Mouse (Mus musculus): ENCODE data around the gene Rpl22.
A peak's percentile ranks its signal among the peaks of the same experiment; 100 is the strongest.

Rpl22 gene

GRCm38 (mm10) chr4:152338419-152339292, 13.1 kb downstream of the Rpl22 start, which contains the start of gene Chd5:
TSS of gene Chd5 (plus strand) at chr4:152338651.
- DNase-seq (ENCODE audit: low spot score), result no peak

GRCm38 (mm10) chr4:152339293-152339790, 13.8 kb downstream of the Rpl22 start:
- no peak for DNase-seq (ENCODE audit: low spot score)

DNA sequence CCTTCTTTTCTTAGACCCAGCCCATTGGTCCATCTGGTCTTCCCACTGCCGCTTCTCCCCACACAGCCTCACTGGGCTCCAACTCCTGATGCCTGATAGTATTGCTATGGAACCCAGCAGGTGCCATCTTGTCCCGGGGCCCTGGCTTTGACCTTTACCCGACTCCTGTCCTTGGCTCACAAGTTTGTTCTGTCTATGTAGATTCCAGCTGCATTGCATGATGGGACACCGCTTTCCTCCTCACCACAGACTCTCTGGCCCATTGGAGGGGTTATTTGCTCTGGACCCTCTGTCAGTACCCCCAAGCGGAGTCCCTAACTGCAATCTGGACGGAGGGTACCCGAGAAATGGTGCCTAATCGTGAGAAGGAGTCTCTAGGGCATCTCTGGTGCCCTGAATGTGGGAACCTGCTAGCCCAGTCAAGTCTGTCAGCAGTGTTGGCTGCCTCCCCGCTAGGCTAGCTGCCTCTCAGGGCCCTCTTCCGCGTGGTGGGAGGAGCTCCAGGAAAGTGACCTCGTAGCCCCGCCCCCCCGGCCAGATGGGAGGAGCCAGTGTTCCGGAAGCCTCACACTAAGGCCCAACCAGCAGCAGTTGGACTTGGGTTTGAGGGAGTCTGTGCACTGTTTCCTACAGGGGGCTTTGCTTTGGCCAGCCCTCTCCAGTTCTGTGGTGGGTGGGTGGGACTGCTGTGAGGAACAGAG, 15.2 kb downstream of the Rpl22 start:
- DNase-seq (ENCODE audit: low spot score), result no peak

GRCm38 (mm10) chr4:152343296-152343695, 17.8 kb downstream of the Rpl22 start:
- DNase-seq (ENCODE audit: low spot score), result no peak

GRCm38 (mm10) chr4:152344651-152345050, 19.1 kb downstream of the Rpl22 start:
- no peak for DNase-seq (ENCODE audit: low spot score)

DNA sequence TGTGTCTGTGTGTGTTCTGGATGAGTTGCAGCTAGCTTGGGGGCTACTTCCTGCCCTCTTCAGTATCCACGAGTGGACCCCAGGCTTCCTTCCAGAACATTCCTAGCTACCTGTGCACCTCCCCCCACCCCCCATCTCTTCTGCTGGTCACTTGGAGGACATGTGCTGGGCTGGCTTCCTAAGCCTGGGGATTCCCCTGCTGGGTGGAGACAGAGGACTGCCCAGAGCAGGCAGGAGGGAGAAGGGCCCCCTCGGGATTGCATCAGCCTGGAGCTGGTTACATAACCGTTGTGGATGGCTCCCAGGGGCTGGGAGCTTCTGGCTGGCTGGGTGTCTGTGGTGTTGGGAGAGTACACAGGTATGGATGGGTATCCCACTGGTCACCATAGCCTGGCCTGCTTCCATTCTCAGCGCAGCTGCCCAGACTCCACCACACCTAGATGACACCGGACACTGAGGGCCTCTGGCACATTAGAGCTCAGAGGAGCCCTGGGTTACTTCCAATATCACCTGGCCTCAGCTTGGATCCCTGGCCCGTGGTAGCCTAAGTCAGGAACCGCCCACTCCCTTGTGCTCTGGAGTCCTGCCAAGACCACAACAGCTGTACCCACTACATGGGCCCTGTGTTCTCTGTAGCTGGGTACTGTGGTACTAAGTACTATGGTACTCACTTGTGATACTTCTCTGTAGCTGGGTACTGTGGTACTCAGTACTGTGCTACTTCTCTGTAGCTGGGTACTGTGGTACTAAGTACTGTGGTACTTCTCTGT, 19.8 kb downstream of the Rpl22 start:
- peak; percentile 30 for DNase-seq (ENCODE audit: low spot score)

DNA sequence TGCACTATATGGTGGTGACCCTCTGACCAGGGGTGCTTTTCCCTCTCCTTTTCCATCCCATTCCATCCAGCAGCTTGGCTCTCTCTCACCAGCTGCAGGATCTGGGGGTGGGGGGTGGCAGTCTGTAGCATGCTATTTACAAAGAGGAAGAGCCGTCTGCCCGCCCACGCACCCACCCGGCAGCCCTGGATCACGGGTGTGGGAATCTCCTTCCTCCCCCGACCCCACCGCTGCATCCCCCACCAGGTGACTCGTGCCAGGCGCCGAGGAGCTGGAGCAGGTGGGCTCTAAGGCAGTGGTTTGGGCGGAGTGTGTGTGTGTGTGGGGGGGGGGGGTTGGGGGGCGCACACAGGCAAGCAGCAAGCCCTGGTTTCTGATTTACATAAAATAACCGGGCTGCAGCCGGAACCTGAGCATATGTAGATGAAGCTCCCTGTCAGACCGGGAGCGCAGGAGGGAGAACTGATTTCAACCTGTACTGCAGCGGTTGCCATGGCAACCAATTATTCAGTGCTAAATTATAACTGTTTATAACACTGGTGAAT, 24.4 kb downstream of the Rpl22 start:
- no peak for DNase-seq (ENCODE audit: low spot score)

DNA sequence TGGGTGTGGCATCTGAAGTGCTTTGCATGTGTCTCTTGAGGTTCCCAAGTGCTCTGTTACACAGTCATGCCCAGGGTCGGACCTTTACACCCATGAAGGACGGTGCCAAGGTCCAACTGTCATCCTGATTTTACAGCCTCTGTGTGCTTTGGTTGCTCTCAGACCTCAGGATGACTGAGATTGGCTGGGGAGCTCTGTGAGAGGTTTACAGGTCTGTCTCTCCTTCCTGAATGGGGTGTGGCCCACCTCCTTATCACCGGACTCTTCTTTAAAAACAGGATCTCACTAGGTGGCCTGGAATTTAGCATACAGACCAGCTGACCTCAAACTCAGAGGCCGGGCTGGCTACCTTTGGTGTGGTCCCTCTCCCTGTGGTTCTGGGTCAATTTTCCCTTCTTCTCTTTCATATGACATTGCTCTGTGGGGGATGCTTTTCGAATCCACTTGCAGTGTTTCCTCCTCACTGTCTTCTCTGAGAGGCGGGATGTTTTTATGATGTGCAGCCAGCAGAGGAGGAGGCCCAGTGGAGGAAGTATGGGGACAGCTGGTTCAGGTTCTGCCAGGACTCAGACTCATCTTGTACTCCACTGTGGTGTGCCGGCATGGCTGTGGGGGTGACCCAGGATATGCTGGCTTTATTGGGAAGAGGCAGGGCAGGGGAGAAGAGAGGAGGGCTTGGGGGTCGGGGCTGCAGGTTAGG, 25.3 kb downstream of the Rpl22 start:
- no peak for DNase-seq (ENCODE audit: low spot score)

GRCm38 (mm10) chr4:152351422-152352305, 26.1 kb downstream of the Rpl22 start:
- DNase-seq (ENCODE audit: low spot score), result no peak

DNA sequence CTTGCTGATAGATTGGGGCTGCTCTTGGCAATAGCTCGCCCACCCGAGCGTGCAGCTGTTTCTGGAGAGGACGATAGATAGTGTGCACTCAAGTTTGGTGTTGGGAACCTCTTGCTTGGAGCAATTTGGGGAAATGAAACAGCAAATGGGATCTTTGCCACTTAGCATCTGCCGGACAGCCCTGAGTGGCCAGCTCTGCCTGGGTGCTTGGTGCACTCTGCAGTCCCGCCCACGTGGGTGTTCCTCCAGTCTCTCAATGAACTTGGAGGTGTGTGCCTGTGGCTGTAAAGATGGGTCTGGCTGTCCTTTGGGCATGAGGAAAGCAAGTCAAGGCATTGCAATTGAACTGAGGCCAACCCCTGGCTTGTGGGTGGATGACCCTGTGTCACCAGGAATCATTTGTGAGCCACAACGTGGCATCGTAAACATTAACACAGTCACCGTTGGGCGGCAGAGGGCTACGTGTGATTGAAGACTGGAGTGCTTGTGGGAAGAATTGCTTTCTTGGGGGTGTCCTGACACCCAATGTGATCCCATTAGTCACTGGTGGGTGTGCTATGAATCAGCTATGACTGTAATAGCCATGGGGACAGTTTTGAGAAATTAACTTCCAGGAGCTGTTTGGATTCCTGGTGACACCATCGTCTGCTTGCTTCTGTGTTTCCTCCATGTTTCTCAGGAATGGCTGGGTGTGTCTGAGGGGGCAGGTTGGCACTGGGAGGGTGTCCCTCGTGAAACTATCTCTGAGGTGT, 28.5 kb downstream of the Rpl22 start:
- no peak for DNase-seq (ENCODE audit: low spot score)

DNA sequence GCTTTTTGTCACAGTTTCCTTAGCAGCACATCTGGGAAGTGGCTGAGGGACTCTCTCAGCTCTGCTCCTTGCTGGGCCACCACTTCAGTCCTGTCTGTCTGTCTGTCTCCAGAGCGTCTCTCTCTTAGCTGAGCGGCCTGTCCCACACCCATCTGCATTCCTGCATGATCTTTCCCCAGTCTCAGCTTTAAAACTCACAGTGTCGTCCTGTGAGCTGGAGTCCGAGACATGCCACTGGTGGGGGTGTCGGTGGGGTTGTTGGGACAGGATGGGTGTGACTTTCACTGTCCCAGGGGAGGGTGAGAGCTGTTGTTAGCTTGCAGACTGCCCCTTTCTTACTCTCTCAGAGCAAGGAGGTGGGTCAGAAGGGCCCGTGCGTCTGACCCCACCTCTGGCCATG, 30.1 kb downstream of the Rpl22 start:
- DNase-seq (ENCODE audit: low spot score), result no peak

DNA sequence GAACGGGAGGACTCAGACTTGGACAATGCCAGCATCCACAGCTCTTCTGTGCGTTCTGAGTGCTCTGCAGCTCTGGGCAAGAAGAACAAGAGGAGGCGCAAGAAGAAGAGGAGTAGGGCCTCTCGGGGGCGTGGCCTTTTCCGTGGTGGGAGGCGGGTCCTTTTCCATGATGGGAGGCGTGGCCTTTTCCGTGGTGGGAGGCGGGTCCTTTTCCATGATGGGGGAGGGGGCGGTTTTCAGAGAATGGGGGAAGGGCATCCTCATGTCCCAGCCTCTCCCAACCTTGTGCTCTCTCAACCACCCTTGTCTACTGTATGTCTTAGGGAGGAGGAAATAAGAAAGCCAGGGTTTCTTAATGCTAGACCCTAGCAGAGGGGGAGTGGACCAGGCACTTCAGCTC, 34.2 kb downstream of the Rpl22 start:
- DNase-seq (ENCODE audit: low spot score), result no peak

DNA sequence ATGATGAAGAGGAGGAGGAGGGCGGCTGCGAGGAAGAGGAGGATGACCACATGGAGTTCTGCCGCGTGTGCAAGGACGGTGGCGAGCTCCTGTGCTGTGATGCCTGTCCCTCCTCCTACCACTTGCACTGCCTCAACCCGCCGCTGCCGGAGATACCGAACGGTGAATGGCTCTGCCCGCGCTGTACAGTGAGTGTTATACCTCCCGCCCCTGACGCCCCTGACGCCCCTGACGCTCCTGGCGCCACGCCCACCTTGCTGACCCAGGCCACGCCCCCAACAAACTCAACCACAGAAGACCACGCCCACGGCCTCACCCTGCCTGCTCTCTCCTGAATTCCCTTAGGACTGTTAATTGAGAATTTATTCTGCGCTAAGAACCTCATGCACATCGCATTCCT, 35.3 kb downstream of the Rpl22 start:
- DNase-seq (ENCODE audit: low spot score), result peak; percentile 21

GRCm38 (mm10) chr4:152362180-152362579, 36.6 kb downstream of the Rpl22 start:
- no peak for DNase-seq (ENCODE audit: low spot score)

- DNase-seq (ENCODE audit: low spot score), result no peak
These were observed 39.7 kb downstream of the Rpl22 start for GRCm38 (mm10) chr4:152365228-152365627.

GRCm38 (mm10) chr4:152382528-152383252, 57.1 kb downstream of the Rpl22 start:
- no peak for DNase-seq (ENCODE audit: low spot score)

All from ovary, postnatal 36 days (tissue).